ENCODE assay signal across 8 mouse cellular contexts in genomic region chr16:92605606-92606490, GRCm38 (mm10).
DNase-seq lines count a peak whose midpoint lies in the region; ATAC-seq lines count a peak whose summit lies in the region.

No protein-coding gene starts in this region.

- peak overlapping the region; percentile 64 for H3K9ac ChIP-seq in kidney, embryonic 16.5 days (replicated peaks; ENCODE audit: low read length)
- peak overlapping the region; percentile 60 for H3K9ac ChIP-seq in embryonic facial prominence, embryonic 11.5 days (replicated peaks; ENCODE audit: low read length)
- peak overlapping the region; percentile 57 for H3K9ac ChIP-seq in intestine, embryonic 16.5 days (ENCODE audit: low read depth, low read length)
- peak overlapping the region; percentile 43; the same call in 1 of the 2 replicates for H3K9ac ChIP-seq in midbrain, embryonic 14.5 days (replicated peaks; ENCODE audit: low read length)

- ATAC-seq in kidney, embryonic 16.5 days (ENCODE audit: low FRiP score, low TSS enrichment): peak; percentile 72
- peak; percentile 70 for ATAC-seq in embryonic facial prominence, embryonic 11.5 days (replicated peaks; ENCODE audit: insufficient number of reproducible peaks, low FRiP score, low TSS enrichment, low read depth)
- ATAC-seq in intestine, embryonic 16.5 days: peak; percentile 50
- peak; percentile 60 for ATAC-seq in midbrain, embryonic 14.5 days (ENCODE audit: low FRiP score, low TSS enrichment)

- no peaks in the 10 kb centered on the region for H3K36me3 ChIP-seq in kidney, embryonic 16.5 days (ENCODE audit: insufficient read depth, low read length)
- H3K36me3 ChIP-seq in embryonic facial prominence, embryonic 11.5 days (replicated peaks; ENCODE audit: control insufficient read depth, insufficient read depth, low read depth, low read length): no peaks in the 10 kb centered on the region
- H3K36me3 ChIP-seq in intestine, embryonic 16.5 days (ENCODE audit: control insufficient read depth, insufficient read depth, low read length): no peaks in the 10 kb centered on the region
- H3K36me3 ChIP-seq in midbrain, embryonic 14.5 days (ENCODE audit: control insufficient read depth, insufficient read depth, low read length): no peaks in the 10 kb centered on the region

- peaks cover 9% of the 10 kb centered on the region; the same call in 1 of the 2 replicates for H3K27me3 ChIP-seq in kidney, embryonic 16.5 days (ENCODE audit: insufficient read depth, low read length)
- H3K27me3 ChIP-seq in embryonic facial prominence, embryonic 11.5 days (ENCODE audit: control insufficient read depth, insufficient read depth, low read length): peaks cover 9% of the 10 kb centered on the region
- no peaks in the 10 kb centered on the region for H3K27me3 ChIP-seq in intestine, embryonic 16.5 days (replicated peaks; ENCODE audit: control insufficient read depth, insufficient read depth, low read length)
- H3K27me3 ChIP-seq in midbrain, embryonic 14.5 days (ENCODE audit: control insufficient read depth, insufficient read depth, low read length): peaks cover 9% of the 10 kb centered on the region

- no peak overlapping the region for H3K27ac ChIP-seq in kidney, embryonic 16.5 days (ENCODE audit: low read length)
- H3K27ac ChIP-seq in embryonic facial prominence, embryonic 11.5 days (replicated peaks; ENCODE audit: low read depth, low read length): no peak overlapping the region
- H3K27ac ChIP-seq in intestine, embryonic 16.5 days (ENCODE audit: low read length): no peak overlapping the region
- no peak overlapping the region for H3K27ac ChIP-seq in midbrain, embryonic 14.5 days (replicated peaks; ENCODE audit: low read depth, low read length)

- 11% methylated on average over 61 of the region's 64 CpGs for WGBS in kidney, embryonic 16.5 days
- WGBS in embryonic facial prominence, embryonic 11.5 days: 10% methylated on average over 64 of the region's 64 CpGs
- WGBS in intestine, embryonic 16.5 days: 10% methylated on average over 63 of the region's 64 CpGs
- 12% methylated on average over 64 of the region's 64 CpGs for WGBS in midbrain, embryonic 14.5 days

- H3K9me3 ChIP-seq in kidney, embryonic 16.5 days (ENCODE audit: low read length): no peaks in the 10 kb centered on the region
- H3K9me3 ChIP-seq in embryonic facial prominence, embryonic 11.5 days (replicated peaks; ENCODE audit: control insufficient read depth, low read length): no peaks in the 10 kb centered on the region
- H3K9me3 ChIP-seq in intestine, embryonic 16.5 days (ENCODE audit: control insufficient read depth, low read length): no peaks in the 10 kb centered on the region
- H3K9me3 ChIP-seq in midbrain, embryonic 14.5 days (ENCODE audit: control insufficient read depth, low read length): no peaks in the 10 kb centered on the region

- peak overlapping the region; percentile 46 for H3K4me3 ChIP-seq in kidney, embryonic 16.5 days (ENCODE audit: low read length)
- H3K4me3 ChIP-seq in embryonic facial prominence, embryonic 11.5 days (ENCODE audit: low read depth, low read length): peak overlapping the region; percentile 36
- peak overlapping the region; percentile 37 for H3K4me3 ChIP-seq in intestine, embryonic 16.5 days (ENCODE audit: low read length)
- peak overlapping the region; percentile 39 for H3K4me3 ChIP-seq in midbrain, embryonic 14.5 days (replicated peaks; ENCODE audit: low read depth, low read length)

- peak overlapping the region; percentile 65 for H3K4me2 ChIP-seq in kidney, embryonic 16.5 days (replicated peaks; ENCODE audit: low read depth, low read length)
- H3K4me2 ChIP-seq in embryonic facial prominence, embryonic 11.5 days (ENCODE audit: low read depth, low read length): peak overlapping the region; percentile 65
- peak overlapping the region; percentile 65 for H3K4me2 ChIP-seq in intestine, embryonic 16.5 days (ENCODE audit: low read depth, low read length)
- H3K4me2 ChIP-seq in midbrain, embryonic 14.5 days (ENCODE audit: low read length): peak overlapping the region; percentile 68

- peaks cover 23% of the 10 kb centered on the region for H3K4me1 ChIP-seq in kidney, embryonic 16.5 days (ENCODE audit: insufficient read depth, low read length)
- H3K4me1 ChIP-seq in embryonic facial prominence, embryonic 11.5 days (ENCODE audit: control insufficient read depth, insufficient read depth, low read length): peaks cover 4% of the 10 kb centered on the region; the same call in 1 of the 2 replicates
- peaks cover 21% of the 10 kb centered on the region for H3K4me1 ChIP-seq in intestine, embryonic 16.5 days (ENCODE audit: control insufficient read depth, insufficient read depth, low read length)
- peaks cover 11% of the 10 kb centered on the region for H3K4me1 ChIP-seq in midbrain, embryonic 14.5 days (ENCODE audit: control insufficient read depth, insufficient read depth, low read length)

- DNase-seq in kidney, adult 11 months: no peak
- DNase-seq in embryonic facial prominence, embryonic 11.5 days (ENCODE audit: low spot score): peak; percentile 47
- peak; percentile 65 for DNase-seq in midbrain, embryonic 14.5 days
- DNase-seq in yolk sac, embryonic 10.5 days (ENCODE audit: low spot score): peak; percentile 22
- no peak for DNase-seq in ovary, postnatal 14 days (ENCODE audit: low spot score)
- DNase-seq in B cell, adult 2 months: no peak

Comparison
In these comparisons a context has a peak if more than half of its experiments do, and no peak if none do; other contexts are left out.
1. DNase-seq: peak in embryonic facial prominence, embryonic 11.5 days (single experiment), midbrain, embryonic 14.5 days (single experiment) and yolk sac, embryonic 10.5 days (single experiment); none in kidney, adult 11 months (single experiment), ovary, postnatal 14 days (single experiment) and B cell, adult 2 months (0 of 2).
2. Peak in every context shown above with its lines, with median percentiles within 50 percentile points of each other: ATAC-seq, H3K4me2 ChIP-seq, H3K4me3 ChIP-seq and H3K9ac ChIP-seq.